Mouse (Mus musculus): ENCODE results near the gene Ltbp4.

Ltbp4 gene

DNA sequence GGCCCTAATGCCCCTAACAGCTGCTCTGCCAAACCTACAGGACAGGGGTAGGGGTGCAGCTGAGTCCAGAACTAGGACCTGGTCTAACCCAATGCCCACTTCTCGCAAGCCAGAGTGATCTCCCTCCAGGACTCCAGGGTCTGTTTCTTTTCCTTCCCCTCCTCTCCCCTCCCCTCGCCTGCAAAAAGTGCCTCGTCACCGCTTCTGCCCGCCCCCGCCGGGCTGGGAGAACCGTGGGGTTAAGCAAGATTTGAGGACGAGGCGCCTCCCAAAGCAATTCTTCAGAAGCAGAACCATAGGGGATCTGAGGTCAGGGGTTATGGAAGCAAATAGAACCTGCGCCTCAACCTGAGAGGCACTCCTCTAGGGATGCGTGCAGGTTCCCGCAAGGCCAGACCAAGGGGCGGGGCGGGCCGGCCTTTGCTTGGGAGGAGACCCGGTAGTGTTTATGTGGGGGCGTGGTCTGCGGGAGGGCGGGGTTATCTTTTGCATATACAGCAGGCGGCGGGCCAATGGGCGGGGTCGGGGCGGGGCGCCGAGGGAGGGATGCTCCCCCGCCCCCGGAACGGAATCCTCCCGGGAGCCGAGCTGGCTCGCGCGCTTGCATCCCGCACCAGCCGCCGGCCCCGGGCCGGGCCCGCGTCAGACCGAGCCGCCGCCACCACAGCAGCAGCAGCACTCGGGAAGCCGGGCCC, 79.1 kb downstream of the Ltbp4 start, which contains the start of gene Numbl:
Gene Numbl (plus strand): TSS at position 229 of the 695 bp plus-strand sequence.
- peak; percentile 99 for DNase-seq (ENCODE audit: low spot score)

DNA sequence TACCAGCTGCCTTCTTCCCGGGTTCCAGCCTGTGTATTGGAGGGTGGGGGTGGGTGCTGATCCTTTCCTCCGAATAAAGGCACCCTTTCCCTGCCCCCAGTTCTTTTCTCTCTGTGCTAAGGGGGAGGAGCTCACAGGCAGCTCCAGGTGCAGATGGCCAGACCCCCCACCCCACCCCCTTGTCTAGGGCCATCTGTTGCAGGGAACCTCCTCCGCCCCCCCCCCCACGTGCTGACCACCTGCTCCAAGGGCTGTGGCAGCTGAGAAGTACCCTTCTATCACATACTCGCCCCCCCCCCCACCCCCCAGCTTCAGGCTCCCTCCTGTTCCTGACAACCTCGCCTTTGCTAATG, 79.7 kb downstream of the Ltbp4 start:
- DNase-seq (ENCODE audit: low spot score) = peak; percentile 59

DNA sequence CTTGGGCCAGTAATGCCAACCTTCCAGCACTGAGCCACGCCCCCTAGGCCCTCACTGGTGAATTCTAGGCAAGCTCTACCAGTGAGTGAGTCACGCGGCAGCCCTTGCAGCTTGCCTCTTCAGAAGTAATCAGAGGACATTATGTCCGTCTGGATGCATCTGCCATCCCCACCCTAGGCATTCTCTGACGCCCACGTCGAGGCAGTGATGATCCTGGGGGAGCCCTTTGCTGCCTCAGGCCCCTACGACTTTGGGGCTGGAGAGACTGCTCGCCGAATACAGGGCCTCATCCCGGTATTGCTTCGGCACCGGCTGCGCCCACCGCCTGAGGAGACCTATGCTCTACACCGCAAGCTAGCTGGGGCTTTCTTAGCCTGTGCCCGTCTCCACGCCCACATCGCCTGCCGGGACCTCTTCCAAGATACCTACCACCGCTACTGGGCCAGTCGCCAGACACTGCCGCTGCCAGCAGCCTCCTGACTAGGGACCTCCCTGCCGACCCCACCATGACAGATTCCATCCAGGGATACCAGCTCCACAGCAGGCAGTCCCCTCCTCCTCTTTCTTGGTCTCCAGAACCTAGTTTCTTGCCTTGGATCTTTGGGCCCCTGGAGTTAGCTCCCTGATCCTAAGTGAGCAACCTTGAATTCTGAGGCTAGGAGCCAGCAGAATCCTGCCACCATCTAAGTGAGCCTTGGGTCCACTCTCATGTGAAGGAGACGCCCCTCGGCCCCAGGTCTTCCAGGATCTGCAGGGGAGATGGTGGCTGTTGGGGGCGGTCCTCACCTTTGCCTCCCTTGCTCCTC, 80.2 kb downstream of the Ltbp4 start:
- peak; percentile 79 for DNase-seq (ENCODE audit: low spot score)

DNA sequence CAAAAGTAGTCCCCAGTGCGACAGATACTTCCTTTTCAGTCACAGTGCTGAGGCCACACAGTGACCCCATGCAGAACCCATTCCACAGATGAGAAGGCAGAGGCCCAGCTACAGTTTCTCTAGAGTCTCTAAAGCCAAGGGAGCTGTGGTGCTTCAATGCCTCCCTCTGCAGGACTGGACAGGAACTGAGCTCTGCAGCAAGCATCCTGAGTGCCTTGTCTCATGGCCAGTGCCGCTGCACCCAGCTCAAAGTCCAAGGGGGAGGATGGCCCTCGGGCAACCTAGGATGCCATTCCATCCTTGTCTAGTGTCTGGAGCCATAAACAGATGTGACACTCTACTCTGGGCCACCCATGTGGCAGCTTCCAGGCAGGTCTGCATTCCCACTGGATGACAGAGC, 81.8 kb downstream of the Ltbp4 start:
- DNase-seq (ENCODE audit: low spot score) = peak; percentile 61
